Mouse (Mus musculus) lung, adult 2 months (tissue): ENCODE measurements around the gene Cyp2c55.

Experiments
- CTCF ChIP-seq: fragments of 200-500 bp; IDR thresholded peaks from 2 replicates; pipeline ENCODE4 v1.5.1; 2011; ENCODE audit warnings: mild to moderate bottlenecking, low read length, control low read depth; ENCODE audit not compliant: insufficient read depth
- POLR2A ChIP-seq: fragments of 200-500 bp; IDR thresholded peaks from 2 replicates; pipeline ENCODE4 v1.6.1; 2011; ENCODE audit warnings: low read depth, mild to moderate bottlenecking, control low read depth, low read length, borderline replicate concordance; ENCODE audit errors: extremely low read depth

DNA sequence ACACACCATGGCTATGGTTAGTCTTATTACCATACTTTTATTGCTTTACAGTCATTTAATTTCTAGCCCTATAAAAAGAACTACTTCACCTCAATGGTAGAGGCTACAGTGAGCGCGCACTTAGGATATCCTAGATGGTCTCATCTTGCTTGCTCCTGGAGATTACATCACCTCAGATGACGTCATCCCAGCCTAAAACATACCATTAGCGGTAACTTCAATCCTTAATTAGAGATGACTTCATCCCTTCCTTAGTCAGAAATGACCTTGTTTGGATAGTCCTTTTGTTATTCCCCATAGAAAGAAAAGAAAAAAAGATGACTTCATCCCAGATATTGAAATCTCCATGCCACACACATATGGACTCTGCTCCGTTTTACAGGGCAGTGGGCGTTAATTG, 36.1 kb upstream of the Cyp2c55 start:
- TF ChIP-seq POLR2A = no peak
- TF ChIP-seq CTCF = no peak
